Mouse (Mus musculus) erythroblast, embryonic 14.5 days (primary cell): ENCODE data around the gene Tmsb4x. TPM values are rescaled to one million over a fixed set of nuclear protein-coding genes. Genes with fewer than 3 reads are reported as not detected.

Experiments used
- H3K27me3 ChIP-seq: 2 replicates; pipeline ENCODE4 v1.6.1; 2012; ENCODE audit warnings: inconsistent platforms; ENCODE audit not compliant: control insufficient read depth
- H3K36me3 ChIP-seq: 2 replicates; pipeline ENCODE4 v1.6.1; 2012; ENCODE audit warnings: mild to moderate bottlenecking, inconsistent platforms; ENCODE audit not compliant: control insufficient read depth
- H3K4me1 ChIP-seq: 2 replicates; pipeline ENCODE4 v1.6.1; 2012; ENCODE audit warnings: inconsistent platforms; ENCODE audit not compliant: control insufficient read depth
- H3K4me3 ChIP-seq: replicated peaks from 2 replicates; pipeline ENCODE3; 2012; ENCODE audit warnings: moderate library complexity, mild to moderate bottlenecking, inconsistent platforms
- H3K9me3 ChIP-seq: 2 replicates; pipeline ENCODE4 v1.6.1; 2012; ENCODE audit warnings: low read length, inconsistent platforms, mixed read lengths; ENCODE audit not compliant: control insufficient read depth
- GATA1 ChIP-seq: IDR thresholded peaks from 2 replicates; pipeline ENCODE4 v1.6.1; 2012; ENCODE audit warnings: low read length, inconsistent platforms, mixed read lengths
- TAL1 ChIP-seq: IDR thresholded peaks from 3 replicates; pipeline ENCODE4 v1.6.1; 2012; ENCODE audit warnings: low read length, inconsistent platforms, mixed read lengths
- polyA plus RNA-seq: library from polyadenylated mRNA; stranded (reverse); fragments of >175 nt; gene quantifications from 2 replicates; pipeline ENCODE4 v1.2.3, GENCODE M21; 2012

The Tmsb4x gene
- polyA plus RNA-seq, 1 experiment = 1.1 TPM

DNA sequence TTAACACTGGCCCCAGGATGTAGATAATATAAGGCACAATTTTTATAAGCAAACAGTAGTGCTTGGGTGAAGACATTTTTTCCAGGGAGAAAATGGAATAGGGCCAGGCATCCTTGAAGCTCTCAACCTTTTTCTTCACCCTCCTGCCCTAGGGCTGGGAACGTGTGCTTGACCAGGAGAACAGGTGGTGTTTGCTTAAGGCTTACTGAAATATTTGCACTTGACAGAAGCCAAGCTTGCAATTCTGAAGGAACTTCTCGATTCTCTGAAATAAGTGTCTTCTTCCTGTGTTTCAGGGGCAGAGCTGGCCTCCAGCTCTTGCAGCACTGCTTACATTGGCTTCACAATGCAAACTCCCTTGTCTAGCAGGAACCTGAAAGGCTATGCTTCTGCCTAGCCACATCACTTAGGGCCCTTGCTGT is 13.9 kb downstream of the Tmsb4x start:
- Histone ChIP-seq H3K27me3 (no peaks in the 10 kb centered on the region), H3K4me3 (no peak overlapping the region), H3K36me3 (no peaks in the 10 kb centered on the region), H3K4me1 (no peaks in the 10 kb centered on the region), H3K9me3 (no peaks in the 10 kb centered on the region)
- TF ChIP-seq TAL1 (no peak), GATA1 (no peak)

- Histone ChIP-seq H3K36me3 (no peaks in the 10 kb centered on the region), H3K27me3 (no peaks in the 10 kb centered on the region), H3K4me1 (no peaks in the 10 kb centered on the region), H3K4me3 (no peak overlapping the region), H3K9me3 (no peaks in the 10 kb centered on the region)
- TF ChIP-seq GATA1 = no peak
- no peak for TF ChIP-seq TAL1
These were observed 22.8 kb downstream of the Tmsb4x start for GRCm38 (mm10) chrX:167186306-167186705.

GRCm38 (mm10) chrX:167183535-167183934 is 25.6 kb downstream of the Tmsb4x start:
- no peaks in the 10 kb centered on the region for H3K4me1 ChIP-seq
- no peak for TF ChIP-seq GATA1
- TF ChIP-seq TAL1 = no peak
- no peak overlapping the region for H3K4me3 ChIP-seq
- no peaks in the 10 kb centered on the region for H3K27me3 ChIP-seq
- no peaks in the 10 kb centered on the region for H3K9me3 ChIP-seq
- no peaks in the 10 kb centered on the region for H3K36me3 ChIP-seq

- Histone ChIP-seq H3K9me3 (no peaks in the 10 kb centered on the region), H3K36me3 (no peaks in the 10 kb centered on the region), H3K27me3 (no peaks in the 10 kb centered on the region), H3K4me1 (no peaks in the 10 kb centered on the region), H3K4me3 (no peak overlapping the region)
- TF ChIP-seq GATA1 (no peak), TAL1 (no peak)
These were observed 26.7 kb downstream of the Tmsb4x start for GRCm38 (mm10) chrX:167182411-167182810.

DNA sequence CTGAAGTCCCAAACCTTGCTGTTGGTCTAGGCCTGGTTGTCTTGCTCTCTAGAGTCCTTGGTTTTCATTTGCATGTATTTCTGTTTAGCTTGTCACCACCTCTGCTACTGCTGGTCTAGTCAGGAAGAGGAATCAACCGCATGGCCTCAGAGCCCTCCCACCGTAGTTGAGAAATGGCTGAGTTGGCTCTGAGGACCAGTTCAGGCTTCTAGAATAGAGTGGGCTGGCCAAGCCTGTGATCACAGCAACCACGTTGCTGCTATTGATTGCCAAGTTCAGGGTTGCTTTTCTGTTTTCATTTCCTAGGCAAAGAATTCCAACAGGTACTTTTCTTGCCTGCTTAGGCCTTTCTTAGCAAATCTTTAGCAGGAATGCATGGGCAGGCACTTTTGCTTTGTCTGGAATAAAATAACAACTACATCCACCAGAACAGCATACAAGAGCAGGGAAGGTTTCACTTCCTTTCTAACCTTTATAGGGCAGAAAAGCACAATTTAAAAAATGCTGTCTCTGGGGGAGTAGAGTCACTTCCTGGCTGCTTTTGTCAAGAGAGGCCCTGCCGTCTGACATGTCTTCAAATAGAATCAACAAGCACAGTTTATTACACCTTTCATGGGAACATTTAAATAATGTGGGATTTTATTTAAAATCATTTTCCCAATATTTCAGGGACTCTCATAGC is 29.0 kb downstream of the Tmsb4x start:
- H3K36me3 ChIP-seq = no peaks in the 10 kb centered on the region
- H3K27me3 ChIP-seq = no peaks in the 10 kb centered on the region
- no peaks in the 10 kb centered on the region for H3K9me3 ChIP-seq
- no peaks in the 10 kb centered on the region for H3K4me1 ChIP-seq
- no peak overlapping the region for H3K4me3 ChIP-seq
- TF ChIP-seq TAL1 = no peak
- TF ChIP-seq GATA1 = no peak

DNA sequence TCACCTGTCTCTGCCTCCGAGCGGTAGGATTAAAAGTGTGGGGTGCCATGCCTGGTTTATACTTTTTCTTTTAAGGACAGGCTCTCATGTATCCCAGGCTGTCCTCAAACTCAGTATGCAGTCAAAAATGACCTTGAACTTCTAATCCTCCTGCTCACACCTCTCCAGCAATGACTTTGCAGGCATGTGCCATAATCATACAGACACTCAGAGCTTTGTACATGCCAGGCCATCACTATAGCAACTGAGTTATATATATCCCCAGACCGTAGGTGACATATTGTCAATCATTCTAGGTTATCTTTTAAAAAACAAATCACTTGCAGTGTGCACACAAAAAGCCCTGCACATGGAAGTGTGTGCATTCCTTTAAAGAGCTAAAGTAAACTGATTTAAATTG is 29.6 kb downstream of the Tmsb4x start:
- no peak for TF ChIP-seq TAL1
- no peak for TF ChIP-seq GATA1
- H3K36me3 ChIP-seq = no peaks in the 10 kb centered on the region
- no peaks in the 10 kb centered on the region for H3K4me1 ChIP-seq
- H3K4me3 ChIP-seq = no peak overlapping the region
- no peaks in the 10 kb centered on the region for H3K27me3 ChIP-seq
- no peaks in the 10 kb centered on the region for H3K9me3 ChIP-seq

- Histone ChIP-seq H3K4me1 (no peaks in the 10 kb centered on the region), H3K27me3 (no peaks in the 10 kb centered on the region), H3K4me3 (no peak overlapping the region), H3K36me3 (no peaks in the 10 kb centered on the region), H3K9me3 (no peaks in the 10 kb centered on the region)
- TF ChIP-seq GATA1 = no peak
- TF ChIP-seq TAL1 = no peak
These were observed 33.8 kb downstream of the Tmsb4x start for GRCm38 (mm10) chrX:167175319-167175718.

GRCm38 (mm10) chrX:167174311-167174710 is 34.8 kb downstream of the Tmsb4x start:
- no peaks in the 10 kb centered on the region for H3K9me3 ChIP-seq
- H3K4me1 ChIP-seq = no peaks in the 10 kb centered on the region
- TF ChIP-seq GATA1 = no peak
- TF ChIP-seq TAL1 = no peak
- H3K27me3 ChIP-seq = no peaks in the 10 kb centered on the region
- no peaks in the 10 kb centered on the region for H3K36me3 ChIP-seq
- no peak overlapping the region for H3K4me3 ChIP-seq

GRCm38 (mm10) chrX:167172256-167172655 is 36.9 kb downstream of the Tmsb4x start:
- Histone ChIP-seq H3K27me3 (no peaks in the 10 kb centered on the region), H3K9me3 (no peaks in the 10 kb centered on the region), H3K36me3 (no peaks in the 10 kb centered on the region), H3K4me3 (no peak overlapping the region), H3K4me1 (no peaks in the 10 kb centered on the region)
- TF ChIP-seq GATA1 (no peak), TAL1 (no peak)

- H3K4me3 ChIP-seq = no peak overlapping the region
- no peaks in the 10 kb centered on the region; the same call in 1 of the 2 replicates for H3K27me3 ChIP-seq
- TF ChIP-seq TAL1 (no peak), GATA1 (no peak)
- H3K9me3 ChIP-seq = no peaks in the 10 kb centered on the region
- no peaks in the 10 kb centered on the region for H3K4me1 ChIP-seq
- no peaks in the 10 kb centered on the region for H3K36me3 ChIP-seq
These were observed 37.8 kb downstream of the Tmsb4x start for GRCm38 (mm10) chrX:167171281-167171680.
